Mouse (Mus musculus) bone marrow macrophage, adult 2 months (primary cell): ENCODE results near the gene Slc25a45.

Experiments
- CTCF ChIP-seq: IDR thresholded peaks from 2 replicates; pipeline ENCODE4 v1.5.1; 2012; ENCODE audit warnings: low read depth, mild to moderate bottlenecking, low read length, moderate library complexity
- POLR2A ChIP-seq: IDR thresholded peaks from 2 replicates; pipeline ENCODE4 v1.6.1; 2012; ENCODE audit warnings: mild to moderate bottlenecking, low read depth, low read length, borderline replicate concordance

DNA sequence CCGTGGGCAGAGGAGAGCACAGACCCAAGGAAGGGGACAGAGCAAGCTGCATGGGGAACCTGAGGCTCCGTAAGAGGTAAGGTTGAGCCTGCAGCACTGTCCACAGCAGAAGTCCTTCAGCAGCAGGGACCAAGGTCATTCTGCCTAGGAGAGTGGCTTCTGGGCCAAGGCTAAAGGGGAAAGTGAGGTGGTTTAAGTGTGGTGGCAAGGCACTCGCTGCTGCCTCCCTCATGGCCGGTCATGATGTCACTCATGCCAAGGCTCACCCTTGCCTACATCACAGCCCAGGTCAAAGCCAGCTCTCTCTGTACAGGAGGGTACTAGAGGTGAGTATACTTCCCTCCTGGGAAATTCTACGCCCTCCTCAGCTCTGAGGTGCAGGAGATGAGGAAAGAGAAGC is 13.8 kb upstream of the Slc25a45 start:
- TF ChIP-seq POLR2A (no peak), CTCF (no peak)
